Mouse (Mus musculus): Measurements from ENCODE around the gene Ppp2ca. TPM values are rescaled to one million over a fixed set of nuclear protein-coding genes. Genes with fewer than 3 reads are reported as not detected.
"Not testable (repeated sequence)": the region's sequence is repeated elsewhere in the genome, so short reads cannot be mapped to it uniquely, and the experiment has no call there.

Gene Ppp2ca
- total RNA-seq, 2 experiments from 2014 or later = 80.0 to 83.4 TPM

DNA sequence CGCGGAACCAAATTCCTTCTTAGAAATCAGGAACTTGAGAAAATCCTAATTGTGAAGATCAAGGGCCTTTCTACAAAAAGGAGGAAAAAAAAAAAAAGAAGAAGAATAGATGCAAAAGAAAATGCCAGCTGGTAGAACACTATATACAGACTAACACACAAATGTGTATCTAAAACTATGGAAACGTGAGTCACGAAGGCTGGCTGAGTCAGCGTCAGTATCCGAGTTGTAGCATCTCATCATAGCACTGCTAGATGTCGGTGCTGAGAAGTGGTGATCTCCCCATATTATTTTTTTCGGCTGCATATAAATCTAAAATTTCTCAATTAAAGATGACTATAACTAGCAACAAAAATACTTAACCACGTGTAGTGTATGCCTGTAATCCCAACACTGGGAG is 7.2 kb upstream of the Ppp2ca start:
- DNase-seq (ENCODE audit: low spot score in 2 of 2) = no peak

DNA sequence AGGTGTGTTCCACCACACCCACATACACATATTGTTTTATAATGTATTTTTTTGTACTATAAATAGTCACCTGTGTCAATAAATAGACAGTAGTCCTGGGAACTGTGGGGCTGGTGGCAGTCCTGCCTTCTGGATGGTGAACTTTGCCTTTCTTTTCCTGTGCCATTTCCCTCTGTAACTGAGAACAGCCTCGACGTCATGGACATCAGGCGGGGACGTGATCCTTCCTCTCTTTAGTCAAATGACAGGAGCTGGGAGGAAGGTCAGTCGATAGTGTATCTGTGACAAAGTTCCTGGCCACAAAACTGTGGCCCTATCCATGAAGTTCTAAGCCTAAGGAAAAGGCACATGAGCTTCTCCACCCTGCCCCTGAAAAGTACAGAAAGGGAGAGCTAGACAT is 3.9 kb upstream of the Ppp2ca start:
- DNase-seq (ENCODE audit: low spot score in 2 of 2) = no peak

DNA sequence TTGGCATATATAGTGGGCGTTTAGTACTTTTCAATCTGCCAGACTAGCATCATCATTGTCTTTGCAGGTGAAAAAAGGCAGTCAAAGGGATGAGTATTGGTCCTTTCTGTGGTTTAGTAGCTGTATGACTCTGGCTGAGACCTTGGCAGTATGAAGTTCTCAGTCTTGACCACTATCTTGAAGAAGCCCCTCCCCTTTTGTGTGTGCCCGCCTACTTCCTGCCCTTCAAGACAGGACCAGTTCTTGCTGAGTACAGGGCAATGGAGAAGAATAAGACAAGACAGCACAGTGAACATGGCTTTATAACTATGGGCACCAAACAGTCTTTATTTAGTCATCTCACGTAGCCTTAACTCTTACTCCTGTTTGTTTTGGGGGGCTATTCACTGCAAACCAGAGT is 1.5 kb upstream of the Ppp2ca start:
- DNase-seq (ENCODE audit: low spot score in 2 of 2) = no peak

DNA sequence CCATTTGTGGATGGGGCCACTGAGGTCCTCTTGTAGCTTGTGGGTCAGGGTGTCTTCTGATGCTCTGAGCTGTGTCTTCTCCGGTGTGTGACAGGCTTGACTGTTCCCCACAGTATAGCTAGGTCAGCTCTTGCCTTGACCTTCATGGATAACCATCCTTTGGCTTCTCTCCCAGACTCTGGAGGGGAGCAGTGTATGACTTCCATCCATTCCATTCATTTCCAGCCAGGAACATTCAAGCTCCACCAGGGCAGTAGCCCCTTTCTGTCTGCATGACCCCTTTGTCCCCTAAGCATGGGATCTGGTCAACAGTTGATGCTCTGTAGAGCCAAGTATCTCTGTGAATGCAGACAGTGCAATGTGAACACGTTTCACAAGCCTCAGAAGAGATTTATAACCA is 885 bp upstream of the Ppp2ca start:
- DNase-seq (ENCODE audit: low spot score in 2 of 2) = no peak

DNA sequence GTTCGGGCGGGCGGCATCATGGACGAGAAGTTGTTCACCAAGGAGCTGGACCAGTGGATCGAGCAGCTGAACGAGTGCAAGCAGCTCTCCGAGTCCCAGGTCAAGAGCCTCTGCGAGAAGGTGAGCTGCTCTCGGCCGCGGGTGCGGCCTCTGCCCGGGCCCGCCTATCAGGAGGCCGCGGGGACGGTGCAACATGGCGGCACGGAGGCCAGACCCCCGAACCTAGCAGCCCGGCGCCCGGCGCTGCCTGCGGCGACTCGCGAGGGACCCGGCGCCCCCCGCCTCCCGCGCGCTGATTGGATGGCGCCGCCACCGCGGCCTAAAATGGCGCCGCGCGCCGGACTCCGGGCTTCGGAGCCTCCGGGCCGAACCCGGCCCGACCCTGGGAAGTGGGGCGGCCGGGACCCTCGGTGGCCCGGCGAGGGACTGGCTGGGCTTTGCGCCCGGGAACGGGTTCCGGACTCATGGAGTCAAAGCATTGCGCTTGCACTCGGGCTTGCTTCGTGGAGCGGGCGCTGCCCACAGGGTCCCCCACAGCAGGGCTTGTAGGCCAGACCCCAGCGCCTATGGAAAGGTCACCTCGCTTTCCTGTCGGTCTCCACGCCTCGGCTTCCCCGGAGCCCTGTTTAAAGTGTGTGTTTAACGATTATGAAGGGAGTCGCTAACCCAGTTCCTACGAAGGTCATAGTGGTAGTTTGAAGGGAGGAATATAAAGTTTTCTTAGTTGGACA is 715 bp downstream of the Ppp2ca start:
- DNase-seq (ENCODE audit: low spot score in 2 of 2) = peak; percentile 46 to 48

DNA sequence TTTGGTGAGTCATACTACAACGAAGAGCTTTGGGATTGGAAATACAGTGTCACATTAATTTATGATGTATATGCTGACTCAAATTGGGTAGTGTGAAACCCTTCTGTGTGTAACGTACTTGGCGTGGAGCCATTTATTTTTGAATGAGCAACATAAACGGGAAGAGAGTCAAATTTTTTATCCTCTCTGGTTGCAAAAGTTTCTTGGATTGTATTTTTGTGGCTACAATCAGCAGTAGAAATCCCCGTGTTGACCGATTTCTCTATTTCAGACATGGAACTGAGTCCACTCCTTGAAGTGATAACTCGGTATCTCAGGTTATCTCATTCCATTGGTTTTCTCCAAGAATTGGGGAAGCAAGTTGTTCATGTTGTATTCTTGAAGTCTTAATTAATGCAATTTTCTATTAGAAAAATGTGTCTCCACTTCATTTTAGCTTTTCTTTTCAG is 1.3 kb downstream of the Ppp2ca start:
- no peak for DNase-seq (ENCODE audit: low spot score in 2 of 2)

DNA sequence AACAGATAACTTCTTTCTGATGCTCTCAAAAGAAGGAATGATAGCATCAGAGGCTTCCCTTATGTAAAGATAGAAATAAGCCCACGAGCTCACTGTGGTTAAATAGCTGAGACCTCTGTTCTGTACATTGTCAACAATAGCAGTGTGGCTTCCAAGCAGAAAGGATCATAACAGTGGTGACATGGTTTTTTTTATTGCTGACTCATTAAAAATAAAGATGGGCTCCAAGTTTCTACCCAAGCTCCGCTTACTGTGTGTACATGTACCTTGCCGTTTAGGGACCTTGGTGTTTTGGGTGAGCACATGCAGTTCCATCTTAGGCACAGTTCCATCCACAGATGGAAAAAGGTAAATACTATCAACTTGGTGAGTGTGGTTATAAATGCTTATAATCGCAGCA is 4.5 kb downstream of the Ppp2ca start:
- DNase-seq (ENCODE audit: low spot score in 2 of 2) = no peak

DNA sequence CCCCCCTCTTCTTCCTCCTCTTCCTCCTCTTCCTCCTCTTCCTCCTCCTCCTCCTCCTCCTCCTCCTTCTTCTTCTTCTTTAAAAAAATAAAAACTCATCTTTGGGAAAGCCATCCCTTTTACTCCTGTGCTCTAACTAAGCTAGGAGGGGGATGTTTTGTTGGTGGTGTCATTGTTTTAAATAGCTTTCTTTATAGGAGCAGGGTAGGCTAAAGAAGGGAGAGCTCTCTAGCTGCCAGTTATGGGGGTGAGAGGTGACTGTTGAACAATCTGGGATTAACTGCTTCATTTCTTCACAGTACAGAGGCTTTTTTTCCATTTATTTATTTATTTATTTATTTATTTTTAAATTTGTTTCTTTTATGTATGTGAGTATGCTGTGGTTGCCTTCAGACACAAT is 7.0 kb downstream of the Ppp2ca start:
- DNase-seq (ENCODE audit: low spot score in 2 of 2) = no peak

DNA sequence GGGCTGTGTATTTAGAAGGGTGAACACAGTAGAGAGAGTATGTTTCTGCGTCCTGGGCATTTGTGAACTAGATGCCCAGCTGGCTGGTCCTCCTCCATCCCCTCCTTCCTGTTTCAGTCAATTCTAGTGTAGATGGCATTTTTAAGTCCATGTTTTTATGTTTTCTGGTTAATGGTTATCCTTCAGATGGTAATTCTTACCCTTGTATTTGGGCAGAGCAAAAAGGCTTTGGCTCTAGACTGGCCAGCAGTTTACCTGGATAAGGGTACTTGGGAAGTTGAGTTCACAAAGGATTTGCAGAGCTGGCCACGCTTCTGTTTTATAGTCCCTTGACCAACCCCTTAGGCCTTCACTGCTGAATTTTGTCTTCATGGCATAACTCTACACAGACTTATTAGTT is 7.6 kb downstream of the Ppp2ca start:
- no peak for DNase-seq (ENCODE audit: low spot score in 2 of 2)

DNA sequence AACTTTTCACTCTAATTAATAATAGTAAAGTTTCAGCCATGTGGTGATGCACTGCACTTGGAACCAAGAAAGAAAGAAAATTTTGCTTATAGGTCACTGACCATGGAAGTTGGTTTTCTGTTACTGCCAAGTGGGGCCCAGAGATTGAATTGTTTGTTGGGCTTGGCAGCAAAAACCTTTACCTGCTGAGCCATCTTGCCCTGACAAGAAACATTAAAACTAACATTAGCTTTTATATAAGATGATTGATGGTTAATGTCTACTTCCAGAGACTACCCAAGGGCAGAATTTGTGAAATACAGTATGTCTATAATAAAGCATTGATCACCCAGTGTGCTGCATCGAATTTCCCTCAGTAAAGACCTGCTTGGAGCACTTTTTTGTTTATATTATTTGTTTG is 8.0 kb downstream of the Ppp2ca start:
- DNase-seq (ENCODE audit: low spot score in 2 of 2) = no peak

DNA sequence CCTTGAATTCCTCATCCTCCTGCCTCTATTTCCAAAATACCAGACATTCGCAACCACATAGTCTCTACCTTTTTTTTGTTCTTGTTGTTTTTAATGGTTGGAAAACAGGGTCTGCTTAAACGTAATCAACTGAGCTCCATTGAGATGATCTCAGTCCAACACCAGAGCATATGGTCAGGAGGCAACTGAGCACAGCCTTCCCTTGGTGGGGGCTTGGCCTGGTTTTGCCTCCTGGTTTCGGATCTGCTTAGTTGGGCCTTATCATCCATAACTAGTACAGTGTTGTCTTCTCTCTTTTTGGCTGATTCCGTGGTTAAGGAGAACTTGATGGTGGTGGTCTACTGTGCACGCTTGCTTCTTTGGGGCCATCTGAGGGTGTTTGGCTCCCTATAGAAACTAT is 10.3 kb downstream of the Ppp2ca start:
- DNase-seq (ENCODE audit: low spot score in 2 of 2) = no peak

DNA sequence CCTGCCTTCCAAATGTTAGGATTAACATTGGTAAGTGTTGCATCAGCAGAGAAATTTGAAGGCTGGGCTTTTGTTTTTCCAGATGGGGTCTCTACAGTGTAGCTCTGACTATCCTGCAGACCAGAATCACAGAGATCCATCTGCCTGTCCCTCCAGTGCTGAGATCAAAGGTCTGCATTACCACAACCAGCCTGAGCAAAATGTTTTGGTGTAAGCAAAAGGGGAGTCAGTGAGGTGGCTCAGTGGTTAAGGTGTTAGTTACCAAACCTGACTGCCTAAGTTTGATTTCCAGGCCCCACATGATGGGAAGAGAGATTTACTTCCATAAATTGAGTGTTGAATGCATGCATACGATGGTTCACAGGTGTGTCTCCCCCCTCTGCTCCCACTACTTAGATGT is 10.9 kb downstream of the Ppp2ca start:
- DNase-seq (ENCODE audit: low spot score in 2 of 2) = no peak

DNA sequence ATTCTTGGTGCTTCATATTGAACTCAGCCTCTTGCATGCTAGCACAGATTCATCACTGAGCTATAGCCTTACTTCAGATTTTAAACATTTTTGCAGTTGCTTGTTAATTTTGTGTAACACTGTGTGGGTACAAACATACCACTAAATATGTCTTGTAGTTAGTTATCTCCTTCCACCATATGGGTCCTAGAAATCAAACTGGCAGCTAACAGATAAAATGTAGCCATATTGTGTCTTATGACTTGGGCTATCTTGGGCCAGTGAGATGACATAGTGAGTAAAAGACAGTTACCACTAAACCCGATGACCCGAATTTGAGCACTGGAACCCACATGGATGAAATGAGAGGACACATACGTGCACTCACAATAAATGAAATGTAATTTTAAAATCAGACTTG is 17.0 kb downstream of the Ppp2ca start:
- DNase-seq (ENCODE audit: low spot score in 2 of 2) = no peak

DNA sequence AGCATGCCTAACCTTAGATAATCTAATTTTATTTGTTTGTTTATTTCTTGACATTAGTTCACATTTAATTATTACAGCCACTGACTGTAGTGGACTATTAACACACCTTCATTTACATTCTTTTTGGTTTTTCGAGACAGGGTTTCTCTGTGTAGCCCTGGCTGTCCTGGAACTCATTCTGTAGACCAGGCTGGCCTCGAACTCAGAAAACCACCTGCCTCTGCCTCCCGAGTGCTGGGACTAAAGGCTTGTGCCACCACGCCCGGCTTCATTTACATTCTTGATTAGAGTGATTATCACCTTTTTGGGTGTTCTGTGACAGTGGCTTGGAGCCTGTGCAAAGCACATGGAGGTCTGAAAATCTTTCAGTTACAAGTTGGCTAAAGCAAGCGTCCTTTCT is 17.6 kb downstream of the Ppp2ca start:
- DNase-seq (ENCODE audit: low spot score in 2 of 2) = not testable (repeated sequence)

DNA sequence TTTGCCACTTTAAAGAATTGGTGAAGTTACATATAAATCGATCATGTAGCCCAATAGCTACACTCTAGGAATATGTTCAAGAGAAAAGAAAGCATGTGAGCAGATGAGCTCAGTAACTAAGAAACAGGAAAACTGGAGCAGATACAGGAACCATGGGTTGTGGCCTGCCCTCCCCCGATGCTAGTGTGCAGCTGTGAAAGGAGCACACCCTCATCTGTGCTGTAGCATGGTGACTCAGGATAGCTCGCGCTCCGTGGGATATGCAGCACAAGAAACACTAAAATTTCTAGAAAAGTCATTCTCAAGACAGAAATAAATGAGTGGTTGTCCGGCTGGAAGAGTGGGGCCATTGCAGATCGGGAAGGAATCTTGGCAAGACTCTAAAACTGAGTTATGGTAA is 18.7 kb downstream of the Ppp2ca start:
- no peak for DNase-seq (ENCODE audit: low spot score in 2 of 2)

DNA sequence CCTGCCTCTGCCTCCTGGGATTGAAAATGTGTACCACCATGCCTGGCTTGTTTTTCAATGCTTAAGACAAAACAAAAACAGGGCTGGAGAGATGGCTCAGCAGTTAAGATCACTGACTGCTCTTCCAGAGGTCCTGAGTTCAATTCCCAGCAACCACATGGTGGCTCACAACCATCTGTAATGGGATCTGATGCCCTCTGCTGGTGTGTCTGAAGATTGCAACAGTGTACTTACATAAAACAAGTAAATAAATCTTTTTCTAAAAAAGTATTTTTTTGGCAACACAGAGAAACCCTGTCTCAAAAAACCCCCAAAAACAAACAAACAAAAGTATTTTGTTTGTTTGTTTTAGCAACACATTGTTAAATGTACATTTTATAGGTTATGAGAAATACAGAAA is 21.9 kb downstream of the Ppp2ca start:
- DNase-seq (ENCODE audit: low spot score in 2 of 2) = not testable (repeated sequence)

DNA sequence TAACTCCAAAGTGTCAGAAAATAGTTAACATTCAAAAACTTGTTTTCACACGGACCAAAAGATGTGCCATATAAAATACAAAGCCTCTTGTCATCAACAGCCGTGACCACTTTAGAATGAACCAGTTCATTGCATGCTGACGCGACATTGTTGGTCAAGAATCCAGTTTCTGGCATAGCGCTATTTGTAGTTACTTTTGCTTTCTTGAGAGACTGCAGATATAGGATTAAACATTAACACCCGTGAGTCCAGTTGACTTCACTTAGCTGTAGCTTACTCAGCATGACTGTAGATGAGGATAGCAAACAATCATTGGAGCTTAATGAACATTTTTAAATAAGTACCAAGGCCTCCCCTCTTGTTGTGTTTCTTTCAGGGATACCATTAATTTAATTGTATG is 23.6 kb downstream of the Ppp2ca start:
- DNase-seq (ENCODE audit: low spot score in 2 of 2) = no peak

DNA sequence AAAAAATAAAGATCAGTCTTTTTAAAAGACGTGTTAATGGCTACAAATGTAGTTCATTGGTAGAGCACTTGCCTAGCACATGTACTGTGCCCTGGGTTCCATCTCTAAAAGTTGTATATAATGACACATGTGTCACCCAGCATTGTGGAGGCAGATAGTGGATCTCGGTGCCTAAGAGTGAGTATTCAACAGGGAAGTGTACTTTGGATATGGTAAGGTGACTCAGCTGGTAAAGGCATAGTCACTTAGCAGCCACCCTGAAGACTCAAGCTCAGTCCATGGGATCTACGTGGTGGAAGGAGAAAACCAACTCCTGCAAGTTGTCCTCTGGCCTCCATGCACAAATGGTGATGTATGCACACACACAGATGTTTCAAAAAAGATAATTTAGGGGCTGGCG is 26.0 kb downstream of the Ppp2ca start:
- no peak for DNase-seq (ENCODE audit: low spot score in 2 of 2)

DNA sequence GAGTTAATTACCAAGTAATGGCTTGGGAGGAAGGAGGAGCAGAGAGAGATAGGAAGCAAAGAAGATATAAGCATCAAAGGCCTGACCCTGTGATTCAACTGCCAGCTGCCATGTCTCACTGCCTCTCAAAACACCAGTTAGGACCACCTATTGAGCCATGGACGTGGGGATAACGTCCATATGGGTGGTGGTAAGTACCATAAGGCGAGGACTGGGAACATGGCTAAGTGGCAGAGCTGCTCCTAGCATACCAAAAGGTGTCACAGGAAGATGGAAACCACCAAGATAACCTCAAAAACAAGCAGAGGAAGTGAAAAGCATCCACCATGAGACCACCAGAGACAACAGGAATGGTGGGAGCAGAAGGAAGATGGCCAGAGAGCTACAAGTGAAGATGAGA is 28.7 kb downstream of the Ppp2ca start:
- no peak for DNase-seq (ENCODE audit: low spot score in 2 of 2)

DNA sequence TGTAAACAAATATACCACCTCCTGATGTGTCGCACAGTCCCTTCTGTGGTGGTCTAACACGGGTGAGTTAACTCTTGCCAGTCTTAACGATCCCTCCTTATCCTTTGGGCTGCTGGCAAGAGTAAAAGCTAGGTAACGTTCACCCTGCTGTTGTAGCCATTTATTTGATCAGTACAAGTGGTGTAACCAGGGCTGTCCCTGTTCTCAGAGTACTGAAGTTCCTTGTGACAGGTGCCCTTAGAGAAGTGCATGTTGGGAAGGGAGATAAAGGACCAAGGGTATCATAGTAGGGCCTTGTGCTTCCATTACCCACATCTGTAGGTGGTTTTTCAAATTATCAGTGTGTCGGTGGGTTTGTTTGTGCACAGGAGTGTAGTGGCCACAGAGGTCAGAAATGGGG is 29.3 kb downstream of the Ppp2ca start:
- no peak for DNase-seq (ENCODE audit: low spot score in 2 of 2)

DNA sequence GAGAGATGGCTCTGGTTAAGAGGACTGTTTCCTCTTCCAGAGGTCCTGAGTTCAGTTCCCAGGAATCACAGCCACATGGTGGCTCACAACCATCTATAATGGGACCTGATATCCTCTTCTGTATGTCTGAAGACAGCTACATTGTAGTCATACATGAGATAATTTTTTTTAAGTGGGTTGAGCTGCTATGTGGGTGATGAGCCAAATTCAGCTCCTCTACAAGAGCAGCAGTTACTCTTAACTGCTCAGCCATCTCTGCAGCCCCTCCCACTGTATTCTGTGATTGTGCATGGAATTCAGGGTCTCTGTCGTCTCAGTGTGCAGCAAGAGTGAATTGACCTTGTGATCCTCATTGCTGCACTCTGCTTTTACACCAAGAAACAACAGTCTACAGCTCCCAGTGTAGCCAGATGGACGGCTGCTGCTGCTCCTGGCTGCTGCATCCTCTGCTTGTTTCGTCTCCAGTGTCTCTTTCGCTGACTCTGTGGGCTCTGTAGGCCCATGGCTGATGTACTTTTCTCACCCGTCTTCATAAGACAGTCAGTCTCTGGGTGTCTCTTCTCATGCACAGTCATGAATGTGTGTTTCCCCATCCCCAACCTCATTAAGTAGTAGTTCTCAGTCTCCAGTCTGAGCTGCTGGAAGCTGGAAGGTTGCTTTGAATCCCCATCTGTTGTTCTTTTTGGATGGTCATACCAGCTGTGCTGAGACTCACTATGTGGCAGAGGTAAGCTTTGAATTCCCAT is 30.0 kb downstream of the Ppp2ca start:
- no peak for DNase-seq (ENCODE audit: low spot score in 2 of 2)

DNA sequence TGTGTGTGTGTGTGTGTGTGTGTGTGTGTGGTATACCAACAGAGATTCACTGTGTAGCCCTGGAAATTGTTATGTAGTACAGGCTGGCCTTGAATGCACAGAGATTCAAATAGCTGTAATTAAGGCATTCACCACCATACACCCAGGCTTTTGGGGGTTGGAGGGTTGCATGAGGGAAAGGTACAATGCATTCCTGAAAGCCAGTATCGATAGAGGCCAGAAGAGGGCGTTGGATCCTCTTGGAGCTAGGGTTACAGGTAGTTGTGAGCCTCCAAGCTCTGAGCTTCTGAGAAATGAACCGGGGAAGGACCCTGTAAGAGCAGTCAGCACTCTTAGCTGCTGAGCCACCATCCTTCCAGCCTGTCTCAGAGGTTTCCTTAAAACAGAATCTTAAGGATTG is 30.7 kb downstream of the Ppp2ca start:
- DNase-seq (ENCODE audit: low spot score in 2 of 2) = no peak

All from adrenal gland, postnatal 4 days (tissue).